Mouse (Mus musculus) cortical plate, adult 2 months (tissue): ENCODE results near the gene Eml6.

Source experiments
- CTCF ChIP-seq: fragments of 200-500 bp; IDR thresholded peaks from 2 replicates; pipeline ENCODE4 v1.5.1; 2011; ENCODE audit warnings: mild to moderate bottlenecking, control low read depth, low read length; ENCODE audit not compliant: insufficient read depth; ENCODE audit errors: extremely low read depth
- POLR2A ChIP-seq: fragments of 200-500 bp; IDR thresholded peaks from 2 replicates; pipeline ENCODE4 v1.6.1; 2011; ENCODE audit warnings: mild to moderate bottlenecking, low read length, control low read depth; ENCODE audit not compliant: insufficient read depth; ENCODE audit errors: extremely low read depth

GRCm38 (mm10) chr11:29705263-29705662 lies 320.6 kb downstream of the Eml6 start:
- TF ChIP-seq CTCF (no peak), POLR2A (no peak)
